Mouse (Mus musculus): ENCODE measurements around the gene Smyd3. TPM values are rescaled to one million over a fixed set of nuclear protein-coding genes. Genes with fewer than 3 reads are reported as not detected.
A peak's percentile ranks its signal among the peaks of the same experiment; 100 is the strongest.

Gene Smyd3
- 32.2 and 48.9 TPM in 2 replicates for total RNA-seq (2014; fragmentation: Nextera tagmentation)
- total RNA-seq (2017), result 22.6 and 25.8 TPM in 2 replicates

- ATAC-seq (replicated peaks; ENCODE audit: low FRiP score, low TSS enrichment, poor library complexity, severe bottlenecking), result peak; percentile 95
Observed at GRCm38 (mm10) chr1:179517713-179518465, at the start of gene Smyd3. Smyd3 (minus strand) TSS chr1:179518041.

- no peak for ATAC-seq (replicated peaks; ENCODE audit: low FRiP score, low TSS enrichment, poor library complexity, severe bottlenecking)
Observed at GRCm38 (mm10) chr1:179567558-179567957, 49.7 kb upstream of the Smyd3 start.

- ATAC-seq (replicated peaks; ENCODE audit: low FRiP score, low TSS enrichment, poor library complexity, severe bottlenecking), result no peak
Observed at GRCm38 (mm10) chr1:179563926-179564325, 46.1 kb upstream of the Smyd3 start.

GRCm38 (mm10) chr1:179563211-179563610 is 45.4 kb upstream of the Smyd3 start:
- ATAC-seq (replicated peaks; ENCODE audit: low FRiP score, low TSS enrichment, poor library complexity, severe bottlenecking), result no peak

GRCm38 (mm10) chr1:179560845-179561430 is 43.1 kb upstream of the Smyd3 start:
- no peak for ATAC-seq (replicated peaks; ENCODE audit: low FRiP score, low TSS enrichment, poor library complexity, severe bottlenecking)

- no peak for ATAC-seq (replicated peaks; ENCODE audit: low FRiP score, low TSS enrichment, poor library complexity, severe bottlenecking)
Observed at GRCm38 (mm10) chr1:179559446-179560194, 41.8 kb upstream of the Smyd3 start.

GRCm38 (mm10) chr1:179556921-179557320 is 39.1 kb upstream of the Smyd3 start:
- no peak for ATAC-seq (replicated peaks; ENCODE audit: low FRiP score, low TSS enrichment, poor library complexity, severe bottlenecking)

- 0 out of 2 replicates have a peak, but pooled peaks have one; percentile 23 for ATAC-seq (replicated peaks; ENCODE audit: low FRiP score, low TSS enrichment, poor library complexity, severe bottlenecking)
Observed at GRCm38 (mm10) chr1:179553949-179554347, 36.1 kb upstream of the Smyd3 start.

GRCm38 (mm10) chr1:179553197-179553948 is 35.5 kb upstream of the Smyd3 start:
- ATAC-seq (replicated peaks; ENCODE audit: low FRiP score, low TSS enrichment, poor library complexity, severe bottlenecking), result peak; percentile 72

GRCm38 (mm10) chr1:179552751-179553150 is 34.9 kb upstream of the Smyd3 start:
- no peak for ATAC-seq (replicated peaks; ENCODE audit: low FRiP score, low TSS enrichment, poor library complexity, severe bottlenecking)

GRCm38 (mm10) chr1:179551921-179552320 is 34.1 kb upstream of the Smyd3 start:
- ATAC-seq (replicated peaks; ENCODE audit: low FRiP score, low TSS enrichment, poor library complexity, severe bottlenecking), result no peak

- ATAC-seq (replicated peaks; ENCODE audit: low FRiP score, low TSS enrichment, poor library complexity, severe bottlenecking), result peak; percentile 77
Observed at GRCm38 (mm10) chr1:179551336-179551735, 33.5 kb upstream of the Smyd3 start.

- no peak for ATAC-seq (replicated peaks; ENCODE audit: low FRiP score, low TSS enrichment, poor library complexity, severe bottlenecking)
Observed at GRCm38 (mm10) chr1:179548996-179549752, 31.3 kb upstream of the Smyd3 start.

GRCm38 (mm10) chr1:179548220-179548619 is 30.4 kb upstream of the Smyd3 start:
- no peak for ATAC-seq (replicated peaks; ENCODE audit: low FRiP score, low TSS enrichment, poor library complexity, severe bottlenecking)

- ATAC-seq (replicated peaks; ENCODE audit: low FRiP score, low TSS enrichment, poor library complexity, severe bottlenecking), result no peak
Observed at GRCm38 (mm10) chr1:179547176-179547575, 29.3 kb upstream of the Smyd3 start.

GRCm38 (mm10) chr1:179546551-179546917 is 28.7 kb upstream of the Smyd3 start:
- peak; percentile 65 for ATAC-seq (replicated peaks; ENCODE audit: low FRiP score, low TSS enrichment, poor library complexity, severe bottlenecking)

GRCm38 (mm10) chr1:179545768-179546550 is 28.1 kb upstream of the Smyd3 start, which contains the start of the genes Tfb2m and Cnst:
Tfb2m (minus strand) TSS chr1:179546267.
Cnst (plus strand) TSS chr1:179546370.
- ATAC-seq (replicated peaks; ENCODE audit: low FRiP score, low TSS enrichment, poor library complexity, severe bottlenecking), result peak; percentile 96

- ATAC-seq (replicated peaks; ENCODE audit: low FRiP score, low TSS enrichment, poor library complexity, severe bottlenecking), result no peak
Observed at GRCm38 (mm10) chr1:179541502-179541901, 23.7 kb upstream of the Smyd3 start.
